Mouse (Mus musculus): Measurements from ENCODE around the gene Tmem274. TPM values are rescaled to one million over a fixed set of nuclear protein-coding genes. Genes with fewer than 3 reads are reported as not detected.

Tmem274 gene
- polyA plus RNA-seq, 1 experiment from 2014 or later, result 0.35 TPM

- H3K4me2 ChIP-seq, result no peak overlapping the region
- WGBS, result 54% methylated on average over 7 of the region's 7 CpGs
- peak overlapping the region; percentile 35; the same call in 1 of the 2 replicates for H3K27ac ChIP-seq
- peaks cover 61% of the 10 kb centered on the region for H3K4me1 ChIP-seq (replicated peaks)
- H3K36me3 ChIP-seq, result no peaks in the 10 kb centered on the region
- ATAC-seq (replicated peaks; ENCODE audit: insufficient number of reproducible peaks, insufficient read depth, low FRiP score, low read depth), result no peak
- H3K9ac ChIP-seq, result no peak overlapping the region
- no peaks in the 10 kb centered on the region for H3K9me3 ChIP-seq (replicated peaks)
- H3K27me3 ChIP-seq, result no peaks in the 10 kb centered on the region
- no peak overlapping the region for H3K4me3 ChIP-seq
Observed at GRCm38 (mm10) chr4:149526330-149526729, 49.2 kb downstream of the Tmem274 start.

DNA sequence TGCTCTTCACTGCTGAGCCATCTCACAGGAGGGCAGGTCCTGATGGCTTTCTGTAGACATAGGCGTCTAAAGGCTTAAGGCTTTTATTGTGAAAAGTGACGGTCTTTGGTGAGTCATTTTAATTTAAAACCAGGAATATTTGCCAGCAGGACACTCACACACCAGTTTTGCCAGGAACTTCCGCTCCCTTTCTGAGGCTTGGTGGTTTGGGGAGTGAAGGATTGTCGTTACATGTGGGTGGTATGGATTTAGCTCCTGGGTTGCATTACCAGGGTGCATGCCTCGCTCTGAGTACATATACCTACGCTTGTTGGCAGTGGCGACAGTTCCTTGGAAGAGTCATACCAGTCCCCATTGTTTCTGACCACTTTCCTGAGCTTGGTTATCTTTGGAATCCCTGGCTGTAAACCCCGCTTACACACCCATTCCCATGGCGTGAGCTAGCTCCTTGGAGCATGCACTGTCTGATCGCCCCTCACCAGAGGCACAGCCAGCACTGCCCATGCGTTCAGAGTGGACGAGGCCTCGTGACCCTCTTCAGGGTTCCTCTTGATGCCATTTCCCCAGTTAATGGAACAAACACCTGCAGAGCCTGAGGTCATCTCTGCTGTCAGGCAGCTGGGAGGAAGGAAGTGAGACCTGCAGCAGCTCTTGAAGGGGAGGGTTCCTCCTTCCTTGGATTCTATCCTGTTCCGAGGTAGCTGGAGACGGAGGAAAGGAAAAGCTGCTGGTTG lies 50.6 kb downstream of the Tmem274 start:
- no peaks in the 10 kb centered on the region for H3K36me3 ChIP-seq
- WGBS, result 64% methylated on average over 15 of the region's 15 CpGs
- no peak overlapping the region for H3K4me2 ChIP-seq
- H3K9me3 ChIP-seq (replicated peaks), result no peaks in the 10 kb centered on the region
- no peak overlapping the region for H3K4me3 ChIP-seq
- H3K9ac ChIP-seq, result no peak overlapping the region
- ATAC-seq (replicated peaks; ENCODE audit: insufficient number of reproducible peaks, insufficient read depth, low FRiP score, low read depth), result no peak
- peak overlapping the region; percentile 28 for H3K27ac ChIP-seq
- H3K27me3 ChIP-seq, result no peaks in the 10 kb centered on the region
- H3K4me1 ChIP-seq (replicated peaks), result peaks cover 56% of the 10 kb centered on the region

DNA sequence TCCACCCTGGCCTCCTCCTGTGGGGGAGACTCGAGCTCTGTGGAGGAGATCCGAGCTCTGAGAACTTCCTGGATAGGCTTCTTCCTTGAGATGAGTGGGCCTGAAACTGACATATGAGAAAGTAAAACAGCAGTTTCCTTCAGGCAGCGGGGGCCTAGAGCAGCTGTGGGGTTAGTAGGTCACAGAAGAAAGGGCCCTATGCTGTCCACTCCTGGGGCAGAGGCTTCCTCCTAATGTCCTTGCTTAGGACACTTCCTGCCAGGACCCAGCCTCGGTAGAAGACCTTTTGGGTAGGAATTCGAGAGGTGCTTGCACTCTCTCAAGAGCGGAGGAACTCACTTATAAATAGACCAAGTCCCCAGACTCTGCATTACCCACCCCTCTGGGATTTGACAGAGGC lies 52.5 kb downstream of the Tmem274 start:
- H3K9ac ChIP-seq, result no peak overlapping the region
- no peak for ATAC-seq (replicated peaks; ENCODE audit: insufficient number of reproducible peaks, insufficient read depth, low FRiP score, low read depth)
- peaks cover 50% of the 10 kb centered on the region for H3K4me1 ChIP-seq (replicated peaks)

More for the DNA sequence above, 52.5 kb downstream of the Tmem274 start:
- no peaks in the 10 kb centered on the region for H3K9me3 ChIP-seq (replicated peaks)
- H3K4me3 ChIP-seq, result no peak overlapping the region
- H3K4me2 ChIP-seq, result no peak overlapping the region
- H3K36me3 ChIP-seq, result no peaks in the 10 kb centered on the region
- no peaks in the 10 kb centered on the region for H3K27me3 ChIP-seq
- H3K27ac ChIP-seq, result peak overlapping the region; percentile 61
- 37% methylated on average over 6 of the region's 6 CpGs for WGBS

Other genes starting within 250 kb of the Tmem274 start
- gene Kif1b, start 169.7 kb upstream of the Tmem274 start, polyA plus RNA-seq (2015; fragmentation: Nextera tagmentation; extraction: Ambion mirVana), result 39.4 and 42.8 TPM in 2 replicates
- gene Ube4b, start 50.6 kb upstream of the Tmem274 start, polyA plus RNA-seq (2015; fragmentation: Nextera tagmentation; extraction: Ambion mirVana), result 27.2 and 35.6 TPM in 2 replicates
- gene Rbp7, start 22.4 kb upstream of the Tmem274 start, polyA plus RNA-seq (2015; fragmentation: Nextera tagmentation; extraction: Ambion mirVana), result 7.8 and 13.6 TPM in 2 replicates
- gene Nmnat1, start 7.8 kb downstream of the Tmem274 start, polyA plus RNA-seq (2015; fragmentation: Nextera tagmentation; extraction: Ambion mirVana), result 11.5 and 12.7 TPM in 2 replicates
- gene Lzic, start 7.9 kb downstream of the Tmem274 start, polyA plus RNA-seq (2015; fragmentation: Nextera tagmentation; extraction: Ambion mirVana), result 29.8 and 30.6 TPM in 2 replicates
- gene Ctnnbip1, start 40.9 kb downstream of the Tmem274 start, polyA plus RNA-seq (2015; fragmentation: Nextera tagmentation; extraction: Ambion mirVana), result 34.7 and 38.0 TPM in 2 replicates
- gene Clstn1, start 109.1 kb downstream of the Tmem274 start, polyA plus RNA-seq (2015; fragmentation: Nextera tagmentation; extraction: Ambion mirVana), result 21.3 and 32.1 TPM in 2 replicates
- 3.1 and 8.4 TPM in 2 replicates for gene Pik3cd, start 225.2 kb downstream of the Tmem274 start, polyA plus RNA-seq (2015; fragmentation: Nextera tagmentation; extraction: Ambion mirVana)